Mouse (Mus musculus): ENCODE data around the gene Wdfy4. TPM values are rescaled to one million over a fixed set of nuclear protein-coding genes. Genes with fewer than 3 reads are reported as not detected.

Gene Wdfy4
- total RNA-seq, 2 experiments from 2014 or later = 32.7 to 51.9 TPM

DNA sequence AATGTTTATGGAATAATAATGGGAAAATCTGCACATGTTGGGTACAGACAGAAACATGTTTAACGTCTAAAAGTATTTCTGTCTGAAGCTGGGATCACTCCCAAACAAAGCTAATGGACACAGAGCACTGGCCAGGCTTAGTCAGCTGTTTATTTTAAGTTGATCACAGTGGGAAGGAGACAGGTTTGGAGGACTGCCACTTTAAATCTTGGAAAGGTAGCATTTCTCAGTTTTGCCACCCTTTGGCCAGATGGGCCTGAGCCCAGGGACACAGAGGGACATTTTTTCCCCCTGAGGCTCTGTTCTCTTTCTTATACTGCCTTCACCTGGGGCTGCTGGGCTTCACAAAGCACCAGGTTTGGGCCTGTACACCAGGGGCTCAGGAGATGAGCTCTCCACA lies 103.0 kb downstream of the Wdfy4 start:
- ATAC-seq (replicated peaks; ENCODE audit: poor library complexity) = no peak

DNA sequence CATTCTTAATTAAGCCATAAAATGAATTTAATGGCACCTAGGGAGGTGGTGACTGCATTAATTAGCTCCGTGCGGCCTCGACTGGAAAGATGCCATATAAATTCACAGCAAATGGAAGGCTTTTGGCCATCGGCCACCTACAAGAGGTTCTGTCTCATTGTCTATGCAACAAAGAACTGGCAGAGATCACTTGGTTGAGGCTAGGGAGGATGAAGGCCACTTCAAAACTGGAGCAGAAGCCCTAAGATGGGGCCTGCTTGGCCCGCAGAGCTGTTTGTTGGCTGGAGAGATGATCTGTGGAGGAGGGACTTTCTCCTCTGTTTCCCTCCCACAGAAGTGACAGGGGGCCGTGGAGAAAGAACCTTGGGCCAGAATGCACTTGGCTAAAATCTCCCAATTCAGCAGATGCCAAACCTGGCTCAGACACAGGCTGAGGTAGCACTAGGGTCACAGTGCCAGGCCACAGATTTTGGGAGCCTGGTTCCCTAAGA lies 103.9 kb downstream of the Wdfy4 start:
- ATAC-seq (replicated peaks; ENCODE audit: poor library complexity) = no peak

DNA sequence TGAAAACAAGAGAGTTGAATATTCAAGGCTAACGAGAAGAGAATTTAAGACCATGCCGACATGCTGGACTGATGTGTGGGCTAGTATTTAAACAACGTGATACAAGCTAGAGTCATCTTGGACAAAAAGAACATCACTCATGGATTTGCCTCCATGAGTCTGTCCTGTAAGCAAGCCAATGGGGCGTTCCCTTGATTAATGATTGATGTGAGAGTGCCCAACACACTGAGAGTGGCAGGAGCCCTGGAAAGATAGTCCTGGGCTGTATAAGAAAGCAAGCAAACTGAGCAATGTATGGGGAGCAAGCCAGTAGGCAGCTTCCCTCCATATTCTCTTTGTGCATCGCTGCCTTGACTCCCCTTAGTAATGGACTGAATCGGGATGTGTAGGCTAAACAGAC lies 106.7 kb downstream of the Wdfy4 start:
- no peak for ATAC-seq (replicated peaks; ENCODE audit: poor library complexity)

DNA sequence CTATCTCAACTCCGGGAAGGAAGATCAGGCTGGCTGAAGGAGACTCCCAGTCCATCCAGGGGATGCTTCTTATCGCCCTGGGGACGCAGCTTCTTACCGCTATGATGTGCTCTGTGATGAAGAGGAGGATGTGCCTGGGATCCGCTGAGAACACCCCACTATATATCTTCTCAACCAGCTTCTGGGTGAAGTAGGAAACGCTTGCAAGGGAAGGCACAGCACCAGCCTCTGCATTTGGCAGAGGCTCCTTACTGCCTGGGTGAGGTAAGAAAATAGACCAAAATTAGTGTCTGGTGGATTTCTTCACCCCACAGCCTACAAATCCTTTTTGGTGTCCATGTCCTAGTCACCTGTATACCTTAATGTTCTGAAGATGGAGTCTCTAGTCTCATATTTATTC lies 107.2 kb downstream of the Wdfy4 start:
- no peak for ATAC-seq (replicated peaks; ENCODE audit: poor library complexity)

DNA sequence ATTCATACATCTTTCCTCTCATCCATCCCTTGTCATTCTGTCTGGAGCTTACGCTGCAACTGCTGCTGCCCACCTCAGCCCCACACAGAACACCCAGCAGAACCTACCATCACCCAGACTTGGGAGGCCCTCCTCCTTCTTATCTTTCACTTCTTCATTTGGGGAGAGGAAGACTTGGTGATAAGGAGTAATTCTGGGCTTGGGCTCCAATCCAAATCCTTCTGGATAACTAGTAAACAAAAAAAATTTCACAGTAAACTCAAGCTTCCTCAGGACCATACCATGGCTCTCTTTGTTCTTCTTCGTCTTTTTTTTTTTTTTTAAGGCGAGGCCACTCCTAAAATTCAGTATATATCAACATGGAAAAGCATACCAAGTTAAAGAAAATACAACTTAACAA lies 112.0 kb downstream of the Wdfy4 start:
- ATAC-seq (replicated peaks; ENCODE audit: poor library complexity) = no peak

DNA sequence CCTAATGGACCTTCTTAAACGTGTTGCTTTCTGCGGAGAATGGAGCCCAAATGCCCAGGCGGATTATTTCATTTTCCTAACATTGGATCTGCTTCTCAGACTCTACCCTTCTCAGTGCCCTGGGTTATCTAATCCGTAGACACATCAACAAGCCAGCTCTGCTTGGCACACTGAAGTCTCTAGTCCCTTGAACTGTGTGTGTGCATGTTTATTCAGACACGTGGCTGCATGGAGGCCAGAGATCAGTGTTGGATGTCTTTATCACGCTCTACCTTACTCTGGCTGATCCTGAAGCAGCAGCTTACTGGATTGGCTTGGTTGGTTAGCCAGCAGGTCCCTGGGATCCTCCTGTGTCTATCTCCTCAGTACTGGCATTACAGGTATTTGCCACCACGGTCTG lies 113.0 kb downstream of the Wdfy4 start:
- no peak for ATAC-seq (replicated peaks; ENCODE audit: poor library complexity)

DNA sequence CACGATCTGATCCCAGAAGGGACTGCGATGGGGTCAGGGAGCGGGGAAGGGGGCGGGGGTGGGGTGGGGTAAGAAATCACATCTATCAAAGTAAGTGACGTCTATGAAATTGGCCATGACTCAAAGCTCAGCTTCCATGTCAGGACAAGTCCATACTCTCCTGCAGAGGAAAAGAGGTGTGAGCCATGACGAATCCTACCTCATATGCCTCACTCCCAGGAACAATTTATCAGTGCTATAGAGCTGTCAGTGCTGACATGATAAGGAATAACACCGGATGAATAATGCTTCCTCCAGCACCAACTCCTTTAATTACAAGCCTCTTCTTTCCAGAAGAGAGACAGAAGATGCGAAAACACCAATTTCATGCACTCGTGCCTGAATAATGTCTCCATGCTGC lies 117.6 kb downstream of the Wdfy4 start:
- ATAC-seq (replicated peaks; ENCODE audit: poor library complexity) = no peak

DNA sequence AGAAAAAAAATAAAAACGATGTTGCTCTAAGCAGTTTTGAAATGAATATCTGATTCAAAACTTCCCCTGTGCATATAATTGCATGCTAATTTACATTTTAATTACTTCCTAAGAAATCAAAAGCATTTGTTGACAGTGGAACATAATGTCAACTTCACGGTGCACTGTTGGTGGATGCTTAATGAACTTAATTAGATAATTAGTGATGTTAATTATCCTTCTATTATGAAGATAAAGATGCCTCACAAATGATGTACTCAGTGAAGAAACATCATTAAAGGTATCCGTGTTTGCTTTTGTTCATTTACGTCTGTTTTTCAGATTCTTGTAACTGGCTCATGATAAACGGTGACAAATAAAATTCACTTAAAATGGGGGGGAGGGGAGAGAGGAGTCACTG lies 122.3 kb downstream of the Wdfy4 start:
- ATAC-seq (replicated peaks; ENCODE audit: poor library complexity) = no peak

DNA sequence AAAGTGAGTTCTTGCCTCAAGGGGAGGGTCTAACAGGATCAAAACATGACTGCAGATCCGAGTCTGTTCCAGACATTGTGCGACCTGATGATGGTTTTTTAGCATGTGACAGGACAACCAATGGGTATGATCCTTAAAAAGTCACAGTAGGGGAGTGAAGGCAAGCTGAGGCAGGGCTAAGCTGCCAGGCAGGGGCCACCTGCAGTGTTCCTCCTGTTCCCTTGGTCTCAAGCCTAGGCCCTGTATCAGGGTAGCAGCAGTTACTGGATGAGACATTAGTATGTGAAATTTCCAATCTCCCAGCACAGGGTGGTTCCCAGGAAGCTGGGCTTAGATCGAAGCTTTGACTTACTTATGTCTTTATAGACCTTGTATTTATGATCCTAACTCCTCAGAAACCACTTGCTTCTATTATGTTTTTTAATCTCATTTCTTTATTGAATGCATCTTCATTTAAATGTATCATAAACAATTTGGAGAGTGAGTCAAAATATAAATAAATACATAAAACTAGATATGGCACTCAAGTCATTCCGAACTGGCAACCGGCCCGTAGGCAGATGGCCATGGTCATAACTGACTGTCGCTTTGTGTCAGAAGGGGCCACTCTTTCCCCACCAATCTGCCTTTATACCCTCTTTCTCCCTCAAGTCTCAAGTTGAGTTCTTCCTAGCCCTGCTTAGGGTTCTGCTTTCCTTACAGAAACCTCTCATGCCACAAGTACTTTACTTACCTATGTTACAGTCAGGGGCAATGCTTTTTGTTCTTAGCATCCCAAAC lies 126.2 kb downstream of the Wdfy4 start:
- no peak for ATAC-seq (replicated peaks; ENCODE audit: poor library complexity)

DNA sequence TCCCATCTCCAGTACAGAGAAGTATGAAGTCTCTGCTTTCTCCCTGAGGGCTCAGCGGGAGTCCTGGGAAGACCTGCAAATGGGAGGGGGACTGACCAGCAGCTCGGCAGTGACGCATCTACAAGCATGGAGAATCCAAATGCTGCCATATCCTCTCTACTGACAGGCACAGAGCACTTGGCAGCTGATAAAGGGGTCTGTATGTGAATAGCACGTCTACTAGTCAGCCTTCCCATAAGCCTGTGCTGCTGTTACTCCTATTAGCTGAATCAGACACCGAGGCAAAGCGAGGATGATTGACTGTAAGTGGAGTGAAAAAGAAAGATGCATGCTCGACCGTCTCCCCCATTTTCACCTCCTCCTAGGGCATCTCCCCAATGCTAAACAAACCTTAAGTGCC lies 131.9 kb downstream of the Wdfy4 start:
- no peak for ATAC-seq (replicated peaks; ENCODE audit: poor library complexity)

DNA sequence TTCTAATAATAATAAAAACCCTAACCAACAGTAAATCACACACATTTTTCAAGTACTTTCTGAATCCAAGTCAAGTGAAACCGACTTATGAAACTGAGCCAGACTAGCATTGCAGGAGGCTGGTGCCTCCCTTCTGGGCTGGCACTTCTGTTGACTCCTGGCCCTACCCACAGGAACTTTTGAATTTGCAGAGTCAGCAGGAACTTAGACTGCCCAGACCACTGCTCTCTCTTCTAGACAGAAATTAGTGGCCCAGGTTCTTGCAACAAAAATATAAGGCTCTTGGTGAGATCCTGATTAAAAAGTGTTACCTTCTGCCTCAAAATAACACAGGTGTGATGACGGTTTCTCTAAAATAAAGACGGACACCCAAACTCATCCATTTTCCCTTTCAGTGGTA lies 140.1 kb downstream of the Wdfy4 start:
- ATAC-seq (replicated peaks; ENCODE audit: poor library complexity) = no peak

DNA sequence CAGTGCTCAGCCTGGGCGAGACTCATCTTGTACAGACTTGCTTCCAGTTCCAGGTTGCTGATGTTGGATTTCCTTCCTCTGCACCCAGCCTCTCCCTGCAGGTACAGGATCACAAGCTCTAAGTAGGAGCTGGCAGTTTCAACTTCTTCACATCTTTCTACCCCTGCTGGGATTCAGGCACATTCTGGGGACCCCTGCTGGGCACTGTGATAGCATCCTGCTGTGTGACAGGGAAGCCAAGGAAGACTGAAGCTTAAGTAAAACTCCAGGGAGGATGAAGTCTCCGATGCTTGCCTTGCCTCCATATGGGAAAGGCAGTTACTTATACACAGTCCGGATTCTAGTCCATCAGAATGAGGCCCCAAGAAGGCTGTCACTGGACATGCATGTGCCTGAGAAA lies 148.5 kb downstream of the Wdfy4 start:
- ATAC-seq (replicated peaks; ENCODE audit: poor library complexity) = no peak

DNA sequence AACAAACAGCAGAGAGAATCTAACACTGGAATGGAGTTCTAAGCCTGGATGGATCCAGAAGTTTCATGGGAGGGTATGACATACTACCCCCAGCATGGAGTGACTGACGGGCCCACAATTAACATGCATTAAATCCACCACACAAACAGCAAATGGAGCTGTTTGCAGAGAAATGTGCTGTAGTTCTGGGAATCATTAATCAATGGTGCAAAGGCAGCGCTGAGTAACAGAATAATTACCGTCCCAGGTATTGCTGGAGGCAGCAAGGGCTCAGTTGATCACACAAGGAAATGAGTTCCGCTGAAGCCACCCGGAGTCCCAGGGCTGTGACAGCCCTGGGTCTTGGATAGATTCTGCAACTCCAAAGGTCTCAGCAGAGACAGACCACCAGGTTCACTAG lies 149.9 kb downstream of the Wdfy4 start:
- no peak for ATAC-seq (replicated peaks; ENCODE audit: poor library complexity)

DNA sequence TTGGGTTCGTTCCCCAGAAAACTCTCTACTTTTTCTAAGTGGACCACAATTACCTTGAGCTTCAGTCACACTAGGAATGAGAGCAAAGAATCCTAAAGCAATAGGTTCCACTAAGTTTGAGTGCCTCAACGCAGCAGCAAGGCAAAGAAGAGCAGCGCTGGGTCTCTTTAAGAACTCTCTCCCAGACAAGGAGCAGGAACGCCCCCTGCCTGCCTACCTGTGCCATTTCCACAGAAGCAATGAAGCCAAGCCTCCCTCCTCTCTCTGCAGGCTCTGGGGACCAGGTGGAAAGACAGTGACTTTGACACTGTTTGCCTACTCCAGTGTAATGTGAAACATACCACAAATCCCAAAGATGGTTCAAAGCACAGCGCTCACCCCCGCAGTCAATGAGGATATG lies 151.9 kb downstream of the Wdfy4 start:
- no peak for ATAC-seq (replicated peaks; ENCODE audit: poor library complexity)

DNA sequence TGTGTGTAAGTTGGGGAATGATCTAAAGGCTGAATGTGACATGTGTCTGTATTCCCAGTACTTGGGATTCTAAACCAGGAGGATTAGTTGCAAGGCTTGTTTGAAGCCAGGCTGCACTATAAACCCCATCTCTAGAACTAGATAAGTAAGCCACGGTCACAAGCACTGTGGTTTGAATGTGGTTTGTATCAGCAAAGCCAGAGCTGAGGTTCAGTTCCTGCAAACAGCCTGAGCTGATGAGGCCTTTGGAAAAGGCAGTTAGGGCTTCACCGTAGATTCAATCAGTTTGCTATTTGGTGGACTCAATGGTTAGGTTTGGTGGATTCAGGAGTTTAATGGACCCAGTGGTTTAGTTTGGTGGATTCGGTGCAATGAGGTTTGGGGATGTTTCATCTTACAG lies 154.5 kb downstream of the Wdfy4 start:
- peak; percentile 48; the same call in 1 of the 2 replicates for ATAC-seq (replicated peaks; ENCODE audit: poor library complexity)

DNA sequence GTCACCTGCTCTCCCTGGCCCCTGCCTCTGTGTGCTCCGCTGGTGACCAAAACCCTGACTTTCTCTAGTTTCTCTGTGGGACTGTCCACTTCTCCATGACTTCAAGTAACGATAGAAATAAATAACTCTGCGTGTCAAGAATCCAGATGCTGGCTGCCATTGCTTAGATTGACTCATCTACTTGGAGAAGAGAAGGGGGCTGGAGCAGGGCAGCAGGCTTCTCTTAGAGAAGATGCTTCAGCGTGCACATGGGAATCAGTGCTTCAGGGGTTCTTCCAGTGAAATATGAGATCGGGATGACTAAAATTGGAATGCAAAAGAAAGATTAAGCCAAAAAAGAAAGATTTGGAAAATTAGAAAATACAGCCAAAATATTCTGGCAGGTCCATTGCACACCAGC lies 165.7 kb downstream of the Wdfy4 start:
- no peak for ATAC-seq (replicated peaks; ENCODE audit: poor library complexity)

DNA sequence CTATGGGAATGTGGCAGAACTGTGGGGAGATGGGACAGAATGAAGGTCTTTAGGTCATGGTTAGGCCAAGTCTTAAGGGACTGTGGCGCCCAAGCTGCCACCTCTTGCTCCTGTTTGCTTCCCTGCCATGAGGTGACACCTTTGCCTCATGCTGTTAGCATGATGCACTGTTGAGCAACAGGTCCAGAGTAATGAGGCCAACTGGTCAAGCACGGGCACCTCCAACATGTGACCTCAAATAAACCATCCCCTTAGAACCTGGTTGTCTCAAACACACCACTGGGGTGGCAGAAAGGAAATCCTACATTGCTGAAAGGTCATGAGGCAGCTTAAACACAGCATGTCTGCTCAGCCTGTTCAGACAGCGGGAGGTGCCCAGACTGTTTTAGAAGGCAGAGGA lies 166.3 kb downstream of the Wdfy4 start:
- no peak for ATAC-seq (replicated peaks; ENCODE audit: poor library complexity)

DNA sequence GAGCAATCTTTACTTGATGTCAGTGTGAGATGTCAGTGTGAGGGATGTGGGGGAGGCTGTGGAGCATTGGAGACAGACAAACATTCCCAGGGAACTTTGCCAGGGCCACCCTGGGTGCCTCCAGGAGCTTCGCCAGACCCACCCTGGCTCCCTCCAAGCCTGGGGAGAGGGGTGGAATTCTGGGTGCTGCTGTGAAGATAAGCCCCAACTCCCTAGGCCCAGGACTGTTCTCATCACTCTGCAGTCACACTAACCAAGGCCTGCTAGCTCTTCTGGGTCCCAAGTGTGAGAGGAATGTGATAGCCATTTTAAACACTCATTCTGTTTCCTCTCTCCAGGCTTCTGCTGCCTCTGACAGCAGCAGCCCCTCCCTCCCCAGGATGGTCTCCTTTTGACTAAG lies 177.7 kb downstream of the Wdfy4 start:
- ATAC-seq (replicated peaks; ENCODE audit: poor library complexity) = no peak

DNA sequence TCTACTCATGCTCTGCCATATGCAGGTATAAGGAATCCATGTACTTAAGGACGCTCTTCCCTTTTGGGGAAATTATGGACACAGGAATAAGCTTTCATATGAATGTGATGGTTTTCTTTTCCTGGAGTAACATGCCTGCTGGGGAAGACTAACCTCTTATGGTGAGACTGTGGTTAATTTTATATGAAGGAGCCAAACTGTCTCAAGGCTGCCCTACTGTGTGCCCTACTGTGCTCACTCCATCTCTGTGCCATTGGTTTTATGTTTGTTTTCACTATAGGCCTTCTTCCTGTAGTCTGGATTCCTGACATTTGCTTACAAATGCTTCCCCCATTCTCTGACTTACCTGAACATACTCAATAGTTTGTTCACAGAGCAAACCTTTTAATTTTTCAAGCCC lies 180.2 kb downstream of the Wdfy4 start:
- ATAC-seq (replicated peaks; ENCODE audit: poor library complexity) = no peak

DNA sequence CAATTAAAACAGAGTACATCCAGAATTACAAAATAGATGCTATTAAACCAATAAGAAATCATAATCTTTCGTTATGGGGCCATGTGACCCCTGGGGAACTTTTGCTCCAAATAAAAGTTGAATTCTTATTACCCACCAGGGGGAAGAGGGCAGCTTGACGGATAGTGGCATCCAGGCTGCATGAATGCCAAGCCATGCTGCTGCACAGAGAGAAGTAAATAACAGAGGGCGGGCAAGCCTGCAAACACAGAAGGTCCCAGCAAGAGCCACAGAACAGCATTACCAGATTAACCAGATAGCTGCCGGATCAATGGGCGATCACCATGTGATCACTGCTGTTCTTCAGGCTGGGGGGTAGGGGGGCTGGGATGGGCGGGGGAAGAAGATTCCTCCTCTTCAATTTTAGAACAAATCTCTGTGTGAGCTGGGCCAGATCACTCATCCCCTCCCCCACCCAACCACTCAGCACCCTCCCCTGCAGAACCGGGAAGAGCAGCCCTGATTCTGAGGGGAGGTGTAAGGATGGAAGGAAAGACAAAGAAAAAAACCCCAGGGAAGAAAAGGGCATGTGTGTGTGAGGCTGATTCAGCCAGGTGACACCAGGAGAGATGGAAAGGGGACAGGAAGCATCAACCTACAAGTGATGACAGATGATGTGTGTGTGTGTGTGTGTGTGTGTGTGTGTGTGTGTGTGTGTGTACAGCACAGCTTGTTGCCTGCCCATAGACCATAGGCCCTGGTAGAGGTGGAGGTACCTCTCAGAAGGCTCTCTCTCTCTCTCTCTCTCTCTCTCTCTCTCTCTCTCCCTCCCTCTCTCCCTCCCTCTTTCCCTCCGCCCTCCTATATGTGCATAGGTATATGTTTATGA lies 185.0 kb downstream of the Wdfy4 start:
- no peak for ATAC-seq (replicated peaks; ENCODE audit: poor library complexity)

DNA sequence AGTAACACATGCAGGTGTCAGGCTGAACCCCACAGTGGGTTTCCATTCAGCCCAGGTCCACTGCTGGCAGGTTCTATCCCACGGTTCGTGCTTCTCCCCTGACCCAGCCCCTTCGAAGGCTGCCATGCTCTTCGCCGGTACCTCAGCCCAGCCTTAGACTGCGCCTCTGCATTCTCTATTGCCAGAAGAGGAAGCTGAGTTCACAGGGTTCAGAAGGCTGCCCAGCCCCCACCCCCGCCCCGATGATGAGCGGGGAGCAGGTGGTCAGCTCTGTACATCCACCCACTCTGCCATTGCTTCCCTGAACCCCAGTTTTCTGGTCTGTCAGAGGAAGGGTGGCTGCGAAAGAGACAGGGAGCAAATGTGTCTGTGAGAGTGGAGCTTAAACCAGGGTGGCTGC lies 185.8 kb downstream of the Wdfy4 start:
- ATAC-seq (replicated peaks; ENCODE audit: poor library complexity) = no peak

DNA sequence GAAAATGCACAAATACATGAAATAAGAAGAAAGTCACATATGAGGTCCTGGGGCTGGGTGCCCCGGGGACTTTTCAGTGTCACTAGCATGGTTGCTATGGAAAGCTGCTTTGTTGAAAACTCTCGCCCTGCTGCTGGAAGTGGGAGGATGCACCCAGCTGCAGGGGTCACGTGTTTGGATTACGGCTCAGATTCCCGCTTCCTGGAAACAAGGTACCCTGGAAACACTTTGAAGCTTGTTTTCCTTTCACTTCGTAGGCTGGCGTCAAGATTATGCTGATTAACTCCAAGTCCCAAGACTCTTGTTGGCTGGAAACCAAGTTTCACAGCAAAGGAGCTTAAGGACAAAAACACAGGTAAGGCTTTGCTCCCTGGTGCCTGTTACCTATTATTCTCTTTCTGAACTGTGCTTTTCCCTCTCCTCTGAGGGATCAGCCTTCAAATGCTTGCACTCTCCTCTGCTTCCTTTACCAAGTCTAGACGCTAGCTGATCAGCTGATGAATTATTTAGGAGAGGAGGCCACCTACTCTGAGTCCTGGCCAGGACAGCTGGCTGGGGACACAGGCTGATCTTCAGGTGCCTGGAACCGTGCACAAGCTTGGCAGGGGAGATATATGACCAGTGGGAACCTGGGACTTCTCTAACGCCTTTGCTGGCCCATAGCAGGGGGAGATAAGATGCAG lies 190.2 kb downstream of the Wdfy4 start:
- no peak for ATAC-seq (replicated peaks; ENCODE audit: poor library complexity)

Measured in megakaryocyte progenitor cell, adult 5-6 weeks (primary cell).